Mouse (Mus musculus): ENCODE results near the gene H2al2a.

DNA sequence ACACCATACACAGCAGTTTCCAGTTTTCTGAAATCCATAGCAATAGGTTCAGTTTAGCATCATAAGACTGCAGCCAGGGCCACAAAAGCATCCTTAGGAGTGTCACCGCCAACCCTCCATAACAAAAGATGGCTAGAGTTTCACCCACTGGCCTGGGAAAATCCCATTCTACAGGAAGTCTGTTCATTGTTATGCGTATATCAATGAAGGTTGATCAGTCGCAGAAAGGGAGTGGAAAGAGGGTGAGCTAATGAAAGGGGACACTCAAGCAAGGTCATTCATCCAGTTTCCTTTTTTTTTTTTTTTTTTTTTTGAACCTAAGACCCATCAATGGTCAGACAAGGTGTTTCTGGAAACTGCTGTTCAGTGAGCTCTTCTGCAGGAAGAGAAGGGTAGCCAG lies 7.6 kb downstream of the H2al2a start:
- no peak for TF ChIP-seq CTCF (IDR thresholded peaks at IDR 0.05)
- TF ChIP-seq POLR2A (IDR thresholded peaks at IDR 0.05; ENCODE audit: insufficient read depth, low read depth, low read length), result no peak
